9 mouse cellular contexts compared by ENCODE assay signal in the genomic region with DNA sequence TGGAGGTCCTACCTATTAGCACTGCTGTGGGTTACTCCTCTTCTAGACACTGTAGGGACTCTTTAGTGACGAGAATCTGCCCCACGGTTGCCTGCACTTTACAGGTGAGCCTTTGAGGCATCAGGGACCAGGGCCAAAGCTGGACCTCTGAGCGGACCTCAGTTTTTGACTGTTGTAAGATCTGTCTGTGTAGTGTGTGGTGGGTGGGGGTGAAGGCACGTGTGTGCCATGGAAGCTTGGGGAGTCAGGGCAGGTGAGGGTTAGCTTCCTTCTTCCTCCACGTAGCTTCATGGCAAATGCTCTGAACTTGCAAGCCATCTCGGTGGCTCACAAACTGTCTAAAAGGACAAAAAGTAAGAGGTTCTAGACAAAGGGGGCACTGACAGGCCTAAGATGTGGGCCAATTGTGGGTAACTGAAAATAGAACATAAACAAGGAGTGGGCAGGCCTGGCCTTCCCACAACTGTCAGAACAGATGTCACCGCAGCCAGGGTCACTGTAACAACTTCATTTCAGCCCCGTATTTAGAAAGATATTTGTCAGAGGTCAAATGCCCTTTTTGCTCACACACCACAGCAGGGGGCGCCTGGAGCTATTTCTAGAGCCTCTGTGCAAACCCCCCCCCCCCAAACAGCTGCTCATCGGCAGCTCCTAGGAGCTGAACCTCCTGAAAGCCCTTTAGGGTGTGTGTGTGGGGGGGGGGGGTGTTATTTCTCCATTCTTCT.
DNase-seq lines count a peak whose midpoint lies in the region; ATAC-seq and TF ChIP-seq lines count a peak whose summit lies in the region.
"Had no signal": no experiment of that assay in that cellular context is flagged by ENCODE, and none has a peak within 500 bp of the region (broad histone marks: within the 10 kb centered on the region; RNA-seq: fewer than 3 reads in every experiment).

No protein-coding gene starts in this region.

- H3K27me3 ChIP-seq in intestine, postnatal 0 days (replicated peaks; ENCODE audit: control insufficient read depth, insufficient read depth, low read length), result no peaks in the 10 kb centered on the region
- no peaks in the 10 kb centered on the region for H3K27me3 ChIP-seq in intestine, embryonic 16.5 days (replicated peaks; ENCODE audit: control insufficient read depth, insufficient read depth, low read length)
- H3K27me3 ChIP-seq in thymus, adult 2 months (ENCODE audit: control insufficient read depth, insufficient read depth, low read length), result no peaks in the 10 kb centered on the region
- H3K27me3 ChIP-seq in heart, embryonic 16.5 days (ENCODE audit: control insufficient read depth, insufficient read depth, low read length), result no peaks in the 10 kb centered on the region
- no peaks in the 10 kb centered on the region for H3K27me3 ChIP-seq in forebrain, embryonic 15.5 days
- H3K27me3 ChIP-seq: neural tube, embryonic 13.5 days had no signal

- no peak overlapping the region for H3K4me2 ChIP-seq in intestine, postnatal 0 days (replicated peaks; ENCODE audit: low read depth)
- H3K4me2 ChIP-seq in intestine, embryonic 16.5 days (ENCODE audit: low read depth, low read length), result no peak overlapping the region
- no peak overlapping the region for H3K4me2 ChIP-seq in heart, embryonic 16.5 days (ENCODE audit: low read depth, low read length)
- no peak overlapping the region for H3K4me2 ChIP-seq in forebrain, embryonic 15.5 days (replicated peaks)
- H3K4me2 ChIP-seq: neural tube, embryonic 13.5 days had no signal

- H3K36me3 ChIP-seq in intestine, postnatal 0 days (ENCODE audit: control insufficient read depth, insufficient read depth), result peaks cover 7% of the 10 kb centered on the region; the same call in 1 of the 2 replicates
- peaks cover 2% of the 10 kb centered on the region; the same call in 1 of the 2 replicates for H3K36me3 ChIP-seq in intestine, embryonic 16.5 days (ENCODE audit: control insufficient read depth, insufficient read depth, low read length)
- H3K36me3 ChIP-seq in thymus, adult 2 months (ENCODE audit: control insufficient read depth, insufficient read depth, low read length), result no peaks in the 10 kb centered on the region
- no peaks in the 10 kb centered on the region for H3K36me3 ChIP-seq in heart, embryonic 16.5 days (ENCODE audit: control insufficient read depth, insufficient read depth)
- no peaks in the 10 kb centered on the region for H3K36me3 ChIP-seq in forebrain, embryonic 15.5 days
- H3K36me3 ChIP-seq: neural tube, embryonic 13.5 days had no signal

- peak; percentile 35 for DNase-seq in thymus, adult 2 months
- no peak for DNase-seq in thymus, adult 18-20 months
- peak; percentile 38 to 45 for DNase-seq in thymus, postnatal 36 days

- no peak overlapping the region for H3K27ac ChIP-seq in intestine, postnatal 0 days (ENCODE audit: low read depth, low read length)
- H3K27ac ChIP-seq in intestine, embryonic 16.5 days (ENCODE audit: low read length), result no peak overlapping the region
- no peak overlapping the region for H3K27ac ChIP-seq in thymus, adult 2 months (ENCODE audit: control insufficient read depth, insufficient read depth, low read length)
- peak overlapping the region; percentile 41 for H3K27ac ChIP-seq in heart, embryonic 16.5 days (ENCODE audit: low read length)
- H3K27ac ChIP-seq in forebrain, embryonic 15.5 days (replicated peaks), result no peak overlapping the region
- H3K27ac ChIP-seq: neural tube, embryonic 13.5 days had no signal

- 0 out of 2 replicates have a peak, but pooled peaks cover 3% of the 10 kb centered on the region for H3K4me1 ChIP-seq in intestine, postnatal 0 days (replicated peaks; ENCODE audit: control insufficient read depth, insufficient read depth, low read length)
- H3K4me1 ChIP-seq in intestine, embryonic 16.5 days (ENCODE audit: control insufficient read depth, insufficient read depth, low read length), result peaks cover 13% of the 10 kb centered on the region; the same call in 1 of the 2 replicates
- H3K4me1 ChIP-seq in thymus, adult 2 months (replicated peaks; ENCODE audit: control insufficient read depth, insufficient read depth, low read length), result no peaks in the 10 kb centered on the region
- H3K4me1 ChIP-seq in heart, embryonic 16.5 days (ENCODE audit: control insufficient read depth, insufficient read depth, low read length), result peaks cover 52% of the 10 kb centered on the region
- peaks cover 31% of the 10 kb centered on the region for H3K4me1 ChIP-seq in forebrain, embryonic 15.5 days

- H3K9me3 ChIP-seq in intestine, postnatal 0 days (ENCODE audit: control insufficient read depth), result no peaks in the 10 kb centered on the region
- no peaks in the 10 kb centered on the region for H3K9me3 ChIP-seq in intestine, embryonic 16.5 days (ENCODE audit: control insufficient read depth, low read length)
- no peaks in the 10 kb centered on the region for H3K9me3 ChIP-seq in heart, embryonic 16.5 days (replicated peaks; ENCODE audit: control insufficient read depth, low read length)
- H3K9me3 ChIP-seq in forebrain, embryonic 15.5 days, result no peaks in the 10 kb centered on the region
- H3K9me3 ChIP-seq: neural tube, embryonic 13.5 days had no signal

- no peak for ATAC-seq in intestine, postnatal 0 days
- ATAC-seq in intestine, embryonic 16.5 days, result no peak
- ATAC-seq in heart, embryonic 16.5 days (replicated peaks; ENCODE audit: extremely low read depth, insufficient read depth, low FRiP score), result no peak
- no peak for ATAC-seq in forebrain, embryonic 15.5 days (replicated peaks)
- ATAC-seq in erythroid progenitor cell, adult 5-6 weeks (replicated peaks; ENCODE audit: low FRiP score, poor library complexity, severe bottlenecking), result no peak

- no peak overlapping the region for H3K9ac ChIP-seq in intestine, postnatal 0 days (ENCODE audit: low read depth, low read length)
- H3K9ac ChIP-seq in intestine, embryonic 16.5 days (ENCODE audit: low read depth, low read length), result no peak overlapping the region
- no peak overlapping the region for H3K9ac ChIP-seq in heart, embryonic 16.5 days (ENCODE audit: low read length)
- no peak overlapping the region for H3K9ac ChIP-seq in forebrain, embryonic 15.5 days (replicated peaks)
- H3K9ac ChIP-seq: neural tube, embryonic 13.5 days had no signal

- TF ChIP-seq CTCF in intestine, postnatal 0 days (IDR thresholded peaks at IDR 0.05; ENCODE audit: low read depth), result peak; percentile 53
- peak; percentile 47; the same call in 1 of the 2 replicates for TF ChIP-seq CTCF in thymus, adult 2 months (IDR thresholded peaks at IDR 0.05; ENCODE audit: borderline replicate concordance, control insufficient read depth, extremely low read depth, insufficient read depth, low read length, poor library complexity)

- TF ChIP-seq POLR2A in thymus, adult 2 months (IDR thresholded peaks at IDR 0.05; ENCODE audit: control insufficient read depth, extremely low read depth, insufficient read depth, low read length, poor library complexity), result no peak

- H3K4me3 ChIP-seq in intestine, postnatal 0 days (ENCODE audit: low read depth, low read length), result no peak overlapping the region
- no peak overlapping the region for H3K4me3 ChIP-seq in intestine, embryonic 16.5 days (ENCODE audit: low read length)
- H3K4me3 ChIP-seq in thymus, adult 2 months (ENCODE audit: control insufficient read depth, insufficient read depth, low read length), result no peak overlapping the region
- no peak overlapping the region for H3K4me3 ChIP-seq in heart, embryonic 16.5 days (ENCODE audit: low read length)
- no peak overlapping the region for H3K4me3 ChIP-seq in forebrain, embryonic 15.5 days
- H3K4me3 ChIP-seq: neural tube, embryonic 13.5 days had no signal

- 74% methylated on average over 10 of the region's 10 CpGs for WGBS in intestine, postnatal 0 days
- 69% methylated on average over 10 of the region's 10 CpGs for WGBS in intestine, embryonic 16.5 days
- whole genome bisulfite sequencing in thymus, adult 2 months, result 64% methylated on average over 10 of the region's 10 CpGs
- WGBS in heart, embryonic 16.5 days, result 52% methylated on average over 10 of the region's 10 CpGs
- 71% methylated on average over 9 of the region's 10 CpGs for WGBS in forebrain, embryonic 15.5 days

Comparison
In these comparisons a context has a peak if more than half of its experiments do, and no peak if none do; other contexts are left out.
1. DNase-seq: peak in thymus, adult 2 months (single experiment) and thymus, postnatal 36 days (2 of 2); none in thymus, adult 18-20 months (0 of 2).